Mouse (Mus musculus) ZHBTc4 (cell line): Measurements from ENCODE around the gene Naga.
"Not testable (repeated sequence)": the region's sequence is repeated elsewhere in the genome, so short reads cannot be mapped to it uniquely, and the experiment has no call there.

Source experiments
- DNase-seq: peaks from one replicate; pipeline ENCODE4 v3.0.0-alpha.2; 2011; ENCODE audit warnings: low read depth, low spot score

Gene Naga

DNA sequence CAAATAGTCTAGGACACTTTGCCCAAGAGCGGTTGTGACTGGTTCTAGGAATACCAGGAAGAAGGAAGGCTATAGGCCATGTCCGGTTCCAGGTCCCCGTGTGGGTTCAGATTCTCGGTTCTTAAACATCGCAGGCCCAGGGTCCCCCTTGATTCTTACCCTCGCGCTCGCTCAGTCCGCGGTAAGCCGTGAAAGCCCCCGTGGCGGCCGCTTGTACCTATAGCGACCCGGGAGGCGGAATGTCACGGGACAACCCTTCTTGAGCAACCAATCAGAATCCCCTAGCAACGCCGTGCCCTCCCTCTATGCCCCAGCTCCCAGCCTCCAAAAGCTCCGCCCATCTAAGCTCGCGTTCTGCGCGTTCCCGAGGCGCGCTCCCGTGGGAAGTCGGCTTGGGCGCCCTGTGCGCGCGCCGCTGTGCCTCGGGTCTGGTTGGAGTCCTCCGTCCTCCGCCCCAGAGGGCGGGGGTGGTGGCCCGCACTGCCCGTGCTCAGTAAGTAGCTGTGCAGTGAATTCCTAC lies at the start of gene Naga, which contains the start of the genes Pheta2 and Smdt1:
Gene Naga, minus strand, starts transcription at position 333 of the 520 bp plus-strand sequence.
Gene Pheta2, plus strand, starts transcription at position 350 of the 520 bp plus-strand sequence.
Gene Smdt1, plus strand, starts transcription at position 367 of the 520 bp plus-strand sequence.
- peak; percentile 98 for DNase-seq

DNA sequence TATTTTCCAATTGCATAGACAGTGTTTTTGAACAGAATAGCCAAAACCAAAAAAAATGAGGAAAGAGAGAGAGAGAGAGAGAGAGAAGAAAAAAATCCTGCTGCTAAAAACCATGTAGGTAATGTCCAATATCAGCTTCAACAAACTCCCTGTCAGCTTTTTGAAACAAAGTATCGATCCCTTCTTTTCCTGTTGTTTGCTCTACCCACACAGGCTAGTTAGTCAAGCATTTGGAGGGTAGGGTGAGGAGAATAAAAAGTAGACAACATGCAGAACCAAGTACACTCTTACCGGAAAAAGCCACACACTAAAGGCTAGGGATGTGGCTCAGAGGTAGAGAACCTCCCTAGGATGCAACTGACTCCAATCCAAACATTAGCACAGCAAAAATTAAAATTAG lies 47.0 kb upstream of the Naga start:
- DNase-seq = no peak

DNA sequence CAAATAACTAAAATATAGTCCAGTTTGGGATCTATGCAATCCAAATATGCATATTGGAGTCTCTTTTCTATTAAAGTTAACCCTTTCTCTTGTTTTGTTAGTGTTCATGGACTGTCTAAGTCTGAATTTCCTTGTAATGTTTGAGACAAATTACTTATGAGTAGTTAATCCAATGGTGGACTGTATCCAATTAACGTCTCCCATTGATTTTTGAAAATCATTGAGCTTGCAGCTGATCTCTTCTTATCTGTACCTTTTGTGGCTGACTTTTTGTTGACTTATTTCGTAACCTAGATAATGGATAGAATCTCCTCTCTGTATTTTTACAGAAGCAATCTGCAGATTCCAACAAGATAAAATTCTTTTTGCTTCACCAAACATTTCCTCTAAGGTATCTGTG lies 43.7 kb upstream of the Naga start:
- DNase-seq = no peak

DNA sequence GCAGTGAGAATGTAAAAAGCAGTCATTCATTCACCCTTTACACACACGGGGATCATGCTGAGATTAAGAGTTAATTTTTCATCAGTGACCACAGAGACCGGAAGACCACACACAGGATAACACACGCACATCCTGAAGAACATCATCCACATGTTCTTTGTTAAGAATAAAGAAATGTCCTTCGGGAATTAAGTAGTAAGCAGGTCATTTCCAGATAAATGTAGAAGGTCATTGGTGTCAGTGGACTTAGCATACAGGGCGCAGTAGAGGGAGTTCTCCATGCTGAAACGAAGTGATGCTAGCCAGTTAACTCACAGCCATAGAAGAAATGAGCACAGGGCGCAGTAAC lies 42.0 kb upstream of the Naga start:
- no peak for DNase-seq

DNA sequence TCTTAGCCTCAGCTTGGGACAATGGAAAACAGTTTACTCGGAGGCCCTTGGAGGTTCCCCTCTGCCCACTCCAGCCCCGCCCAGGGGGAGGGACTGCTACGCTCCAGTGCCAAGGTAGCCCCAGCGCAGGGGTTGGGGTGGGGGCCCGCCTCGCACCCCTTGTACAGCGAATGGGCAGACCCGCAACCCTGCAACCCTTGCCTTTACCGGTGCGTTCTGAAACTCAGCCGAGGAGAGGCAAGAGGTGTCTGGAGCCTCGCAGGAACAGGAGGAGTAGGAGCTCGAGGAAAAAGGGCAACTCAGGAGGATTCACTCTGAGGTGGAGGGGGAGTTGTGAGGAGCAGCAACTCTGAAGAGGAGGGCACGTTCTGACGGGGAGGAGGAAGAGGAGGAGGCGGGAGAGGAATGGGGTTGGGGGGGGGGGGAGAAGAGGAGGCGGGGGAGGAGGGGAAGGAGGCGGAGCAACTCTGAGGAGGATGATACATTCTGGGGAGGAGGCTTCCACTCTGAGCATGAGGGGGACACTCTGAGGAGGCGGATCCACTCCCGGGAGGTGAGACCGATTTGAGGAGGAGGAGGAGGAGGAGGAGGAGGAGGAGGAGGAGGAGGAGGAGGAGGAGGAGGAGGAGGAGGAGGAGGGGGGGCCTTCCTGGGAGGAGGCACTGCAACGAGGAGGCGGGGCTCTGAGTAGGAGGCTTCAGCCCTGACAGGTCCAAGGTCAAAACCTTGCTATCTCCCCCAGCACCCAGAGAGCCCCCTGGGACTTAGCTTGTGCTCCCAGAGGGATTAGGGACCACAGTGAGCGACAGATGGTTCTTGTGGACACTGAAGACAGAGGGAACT lies 41.4 kb upstream of the Naga start, which contains the start of gene Cyp2d22:
Gene Cyp2d22, minus strand, starts transcription at position 390 of the 843 bp plus-strand sequence.
- peak; percentile 43 for DNase-seq

DNA sequence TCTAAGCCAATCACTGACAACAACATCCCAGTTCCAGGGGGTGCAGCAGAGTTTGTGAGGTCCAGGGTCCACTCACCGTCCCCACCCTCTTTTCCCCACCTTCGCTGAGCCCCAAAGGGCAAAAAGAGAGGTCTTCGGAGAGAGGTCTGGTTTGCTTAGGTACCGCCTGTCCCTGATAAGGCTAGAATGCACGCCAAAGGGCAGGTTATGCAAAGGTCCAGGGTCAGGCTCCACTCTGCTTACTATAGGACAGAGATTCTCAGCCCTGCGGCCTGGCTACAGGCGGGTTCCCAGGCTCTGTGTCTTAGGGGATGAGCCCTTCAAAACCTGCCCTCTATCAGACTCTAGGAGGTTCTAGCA lies 40.8 kb upstream of the Naga start:
- DNase-seq = no peak

DNA sequence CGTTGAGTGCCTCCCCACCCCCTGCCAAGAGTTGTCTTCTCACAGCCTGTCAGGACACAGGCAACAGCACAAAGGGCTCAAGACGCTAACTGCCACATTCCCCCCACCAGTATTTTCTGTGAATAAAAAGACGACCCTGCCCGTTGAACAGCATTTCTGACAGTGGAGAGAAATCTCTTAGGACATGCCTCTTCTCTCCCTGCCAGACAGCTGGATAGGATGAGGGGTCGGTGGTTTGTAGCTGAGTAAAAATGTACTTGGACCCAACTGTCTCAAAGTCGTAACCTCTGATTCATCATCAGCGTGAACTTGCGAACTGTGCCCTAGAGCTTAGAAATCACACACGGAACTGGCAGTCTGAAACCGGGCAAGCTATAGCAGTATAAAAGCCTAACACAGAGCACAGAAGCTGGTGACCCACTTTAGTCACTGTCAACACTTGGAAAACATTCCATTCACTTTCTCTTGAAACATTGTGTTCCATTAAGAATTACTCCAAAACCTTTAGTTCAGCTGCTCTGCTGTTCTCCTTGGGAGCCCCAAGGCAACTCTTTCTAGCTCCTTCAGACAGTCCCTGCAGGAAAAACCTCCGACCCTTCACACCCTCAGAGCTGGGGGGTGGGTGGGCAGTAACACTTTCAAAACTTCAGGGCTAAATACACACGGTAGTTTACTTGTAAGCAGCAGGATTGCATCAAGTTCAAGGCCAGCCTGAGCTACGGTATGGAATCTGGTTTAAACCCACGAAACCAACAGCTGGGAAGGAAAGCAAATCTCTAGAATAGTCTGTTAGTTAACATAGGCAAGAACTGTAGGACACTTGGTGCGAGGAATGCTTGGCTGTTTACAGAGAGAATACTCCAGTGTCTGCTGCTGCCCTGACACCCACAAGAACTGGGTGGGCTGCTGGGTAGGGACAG lies 39.8 kb upstream of the Naga start:
- DNase-seq = no peak

DNA sequence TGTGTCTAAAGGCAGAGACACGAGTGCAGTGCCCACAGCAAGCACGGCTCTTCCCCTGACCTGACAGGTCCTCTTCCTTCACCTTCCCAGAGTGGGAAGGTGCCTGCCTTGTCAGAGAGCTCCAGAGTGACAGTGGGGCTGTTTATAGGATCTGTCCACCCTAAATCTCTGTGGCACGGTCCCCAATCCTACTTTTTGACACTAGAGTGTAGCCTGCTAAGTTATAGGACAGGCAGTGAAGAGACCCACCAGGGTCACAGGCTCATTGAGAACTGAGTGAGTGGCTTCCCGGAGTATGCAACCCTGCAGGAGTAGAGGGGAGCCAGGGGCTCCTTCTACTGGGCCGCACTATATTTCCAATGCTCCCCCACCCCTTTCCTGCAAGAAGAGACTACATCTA lies 39.0 kb upstream of the Naga start:
- no peak for DNase-seq

DNA sequence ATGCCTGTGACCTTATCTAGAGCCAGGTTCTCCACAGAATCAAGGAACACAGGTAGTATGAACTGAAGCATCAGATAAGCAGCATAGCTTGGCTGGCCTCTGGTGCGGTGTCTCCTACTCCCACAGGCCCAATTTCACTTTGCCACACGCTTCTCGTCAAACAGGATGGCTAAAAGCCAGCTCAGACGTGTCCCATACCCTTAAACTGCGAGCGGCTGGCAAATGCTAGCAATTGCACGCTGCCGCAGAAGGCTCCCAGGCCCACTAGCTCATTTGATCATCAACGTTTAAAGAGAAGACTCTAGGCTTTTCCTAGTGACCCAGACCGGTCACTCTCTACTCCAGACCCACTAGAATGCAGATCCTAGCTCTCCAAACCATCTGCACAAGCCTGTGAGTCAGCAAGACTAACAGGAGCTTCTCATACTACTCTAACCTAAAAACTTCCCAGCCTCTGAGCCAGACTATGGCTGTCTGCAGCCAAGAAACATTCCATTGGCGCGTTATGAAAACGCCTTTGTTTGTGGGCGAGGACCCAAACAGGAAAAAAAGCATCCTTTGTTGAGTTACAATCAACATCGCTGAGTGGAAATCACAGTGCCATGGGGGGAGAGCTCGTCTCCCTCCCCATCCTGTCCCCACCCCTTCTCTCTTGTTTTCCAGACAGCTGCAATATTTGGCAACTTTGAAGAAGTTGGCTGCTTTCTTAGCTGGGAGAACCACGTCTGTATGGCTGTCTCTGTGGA lies 37.8 kb upstream of the Naga start:
- no peak for DNase-seq

DNA sequence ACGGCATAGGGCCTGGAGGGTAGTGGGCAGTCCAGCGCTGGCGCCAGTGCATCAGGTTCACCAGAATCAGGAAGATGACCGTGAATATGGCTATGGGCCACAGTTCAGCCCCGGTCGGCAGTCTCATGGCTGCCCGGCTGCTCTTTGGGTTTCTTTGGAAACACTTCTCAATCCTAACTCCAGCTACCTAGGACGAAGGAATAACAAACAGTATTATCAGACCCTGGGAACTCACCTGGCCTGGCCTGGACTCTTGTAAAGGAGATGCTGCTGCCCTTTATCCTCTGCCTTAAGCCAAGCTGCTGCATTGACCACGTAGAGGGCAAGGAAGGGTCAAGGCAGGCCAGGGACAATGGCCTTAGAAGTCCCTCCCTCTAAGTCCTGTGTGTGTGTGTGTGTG lies 37.1 kb upstream of the Naga start:
- DNase-seq = no peak

DNA sequence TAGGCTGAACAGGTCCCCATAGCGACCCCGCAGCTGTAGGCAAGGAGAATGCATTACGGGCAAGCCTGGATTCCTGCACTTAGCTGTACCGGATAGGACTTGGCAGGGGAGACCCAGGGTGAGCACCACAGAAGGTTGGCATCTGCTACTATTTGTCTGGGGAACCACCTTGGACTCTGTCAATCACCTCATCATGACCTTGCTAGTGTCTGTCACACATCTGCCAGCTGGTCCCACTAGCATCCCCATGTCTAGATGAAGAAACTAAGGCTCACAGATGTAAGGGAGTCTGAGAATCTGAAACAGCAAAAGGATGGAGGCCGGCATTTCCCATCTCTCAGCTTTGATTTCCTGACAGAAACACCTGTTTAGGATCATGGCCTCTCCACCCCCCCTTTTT lies 35.7 kb upstream of the Naga start:
- no peak for DNase-seq

DNA sequence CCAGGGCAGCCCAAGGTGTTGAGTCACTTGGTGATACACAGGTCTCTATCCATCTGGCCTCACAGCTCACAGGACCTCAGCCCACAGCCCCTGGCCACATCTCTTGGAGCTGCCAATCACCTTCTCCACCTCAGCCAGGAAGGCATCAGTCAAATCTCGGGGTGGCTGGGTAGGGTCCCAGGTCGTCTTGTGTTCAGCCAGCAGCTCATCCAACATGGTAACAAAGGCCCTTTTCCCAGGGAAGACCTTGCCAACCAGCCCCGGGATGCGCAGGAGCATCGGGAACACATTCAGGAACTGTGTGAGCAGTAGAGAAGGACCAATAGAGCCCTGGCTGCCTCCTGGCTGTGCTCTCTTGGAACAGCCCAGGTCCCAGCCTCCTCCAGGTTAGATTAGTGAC lies 34.3 kb upstream of the Naga start:
- no peak for DNase-seq

DNA sequence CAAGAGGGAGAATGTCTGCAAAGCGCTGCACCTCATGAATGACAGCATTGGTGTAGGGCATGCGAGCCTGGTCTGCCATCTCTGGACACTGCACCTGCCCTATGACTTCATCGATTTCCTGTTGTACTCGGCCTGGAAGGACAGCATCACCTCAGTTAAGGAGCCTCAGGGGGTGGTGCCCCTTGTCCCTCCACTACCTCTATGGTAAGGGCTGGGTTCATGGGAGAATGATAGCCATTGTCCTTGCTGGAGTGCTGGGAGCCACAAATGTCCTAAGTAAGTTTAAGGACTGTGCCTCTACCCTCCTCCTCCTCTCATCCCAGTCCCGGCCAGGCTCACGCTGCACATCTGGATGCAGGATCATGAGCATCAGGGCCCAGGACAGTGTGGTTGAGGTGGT lies 33.7 kb upstream of the Naga start:
- no peak for DNase-seq

DNA sequence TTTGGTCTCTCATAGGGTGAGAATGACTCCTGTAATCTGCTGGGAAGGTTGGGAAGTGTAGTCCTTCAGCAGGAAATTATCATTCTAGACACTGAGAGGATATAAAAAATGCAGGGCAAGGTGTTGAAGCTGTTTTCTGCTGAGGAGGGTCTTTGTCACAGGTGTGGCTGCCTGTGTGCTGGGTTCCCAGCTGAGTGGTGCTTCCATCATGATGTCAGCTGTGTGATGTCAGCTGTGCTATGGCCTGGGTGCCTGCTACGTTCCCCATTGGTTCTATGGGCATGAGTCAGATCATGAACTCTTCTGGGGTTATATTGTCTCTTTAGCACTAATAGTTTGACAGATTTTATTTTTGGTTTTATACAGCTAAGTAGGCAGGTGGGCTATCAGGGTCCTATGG lies 30.1 kb upstream of the Naga start:
- DNase-seq = no peak

DNA sequence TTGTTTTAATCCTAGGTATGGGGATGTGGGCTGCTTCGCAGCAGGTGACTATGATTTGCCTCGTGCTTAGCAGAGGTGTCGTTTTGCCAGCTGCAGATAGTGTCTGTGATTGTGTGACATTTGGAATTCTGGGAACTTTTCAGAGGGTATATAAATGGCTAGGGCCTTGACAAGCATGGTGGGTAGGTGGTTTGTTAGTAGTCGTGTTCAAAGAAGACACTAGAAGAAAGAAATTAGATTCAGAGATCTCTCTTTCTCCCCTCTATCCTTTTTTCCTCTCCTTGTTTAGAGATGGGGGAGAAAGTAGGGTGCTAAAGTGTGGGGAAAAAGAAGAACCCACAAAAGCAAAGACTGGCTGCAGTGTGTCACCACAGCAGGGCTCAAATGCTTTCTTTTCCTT lies 29.4 kb upstream of the Naga start:
- DNase-seq = no peak

DNA sequence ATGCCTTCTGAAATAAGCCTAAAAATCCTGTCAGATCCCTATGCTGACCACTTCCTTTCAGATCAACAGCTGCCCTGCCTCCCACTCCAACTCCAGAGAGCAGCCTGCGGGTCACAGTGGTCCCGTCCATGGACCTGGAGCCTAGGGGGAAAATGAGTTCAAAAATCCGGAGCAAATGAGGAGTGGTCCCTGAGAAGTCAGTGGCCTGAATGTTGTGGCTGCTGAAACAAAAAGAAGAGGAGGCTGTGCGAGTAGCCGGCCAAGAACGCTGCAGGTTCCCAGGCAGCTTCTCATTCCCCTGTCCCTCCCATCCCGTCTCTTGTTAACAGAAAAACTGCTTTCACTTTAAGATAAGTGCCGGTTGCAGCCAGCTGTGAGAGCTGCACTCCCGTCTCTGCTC lies 25.8 kb upstream of the Naga start:
- DNase-seq = not testable (repeated sequence)

DNA sequence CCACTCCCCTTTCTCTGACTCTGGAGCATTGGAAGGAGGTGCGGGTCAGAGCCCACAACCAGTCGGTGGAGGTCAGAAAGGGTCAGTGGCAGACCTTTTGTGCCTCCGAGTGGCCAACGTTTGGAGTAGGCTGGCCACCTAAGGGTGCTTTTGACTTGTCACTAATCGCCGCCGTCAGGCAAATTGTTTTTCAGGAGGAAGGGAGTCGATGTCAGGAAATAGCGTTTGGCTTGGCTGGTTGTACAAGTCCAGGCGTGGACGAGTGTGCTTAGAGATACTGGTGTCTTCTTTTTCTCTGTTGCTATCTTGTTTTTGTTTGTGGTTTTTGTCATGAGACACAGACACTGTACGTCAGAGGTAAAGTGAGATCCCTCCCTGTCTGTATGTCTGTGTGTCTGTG lies 25.1 kb upstream of the Naga start:
- DNase-seq = not testable (repeated sequence)

DNA sequence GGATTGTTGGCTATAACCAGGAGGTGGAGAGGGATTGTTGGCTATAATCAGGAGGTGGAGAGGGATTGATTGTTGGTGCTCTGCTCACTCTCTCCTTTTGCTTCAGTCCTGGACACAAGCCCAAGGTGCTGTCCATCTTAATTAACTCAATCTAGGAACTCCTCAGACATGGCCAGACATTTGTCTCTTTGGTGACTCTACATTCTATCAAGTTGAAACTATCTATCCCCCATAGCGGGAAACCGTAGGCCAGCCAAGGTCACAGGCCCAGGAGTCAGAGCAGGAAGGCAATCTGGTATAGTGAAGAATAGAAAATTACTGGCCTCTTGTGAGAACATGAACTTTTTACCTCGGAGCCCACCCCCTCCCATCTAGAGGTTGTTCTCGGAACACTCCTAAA lies 23.5 kb upstream of the Naga start:
- DNase-seq = no peak

DNA sequence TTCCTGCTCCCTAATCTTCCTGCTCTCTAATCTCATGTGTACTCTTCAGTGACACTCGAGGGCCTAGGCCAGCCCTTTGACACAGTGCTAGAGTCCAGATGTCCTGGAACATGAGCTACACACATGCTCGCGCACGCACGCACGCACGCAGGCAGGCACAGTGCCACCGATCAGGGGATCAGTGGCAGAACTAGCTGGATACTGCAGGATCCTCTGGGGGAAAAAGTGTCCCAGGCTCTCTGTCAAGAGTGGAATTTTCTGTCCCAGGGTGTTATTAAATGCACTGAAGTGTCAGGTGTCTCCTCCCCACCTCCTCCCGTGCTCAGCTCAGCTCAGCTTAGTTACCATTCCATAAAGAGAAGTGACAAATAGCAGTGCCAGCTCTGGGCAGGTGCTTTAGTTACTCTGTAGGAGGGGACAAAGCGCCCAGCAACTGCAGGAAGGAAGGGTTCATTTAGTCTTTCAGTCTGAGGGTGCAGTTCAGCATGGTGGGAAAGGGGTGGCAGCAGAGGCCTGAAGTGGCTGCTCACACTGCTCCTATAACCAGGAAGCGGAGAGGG lies 22.8 kb upstream of the Naga start:
- DNase-seq = peak; percentile 62

DNA sequence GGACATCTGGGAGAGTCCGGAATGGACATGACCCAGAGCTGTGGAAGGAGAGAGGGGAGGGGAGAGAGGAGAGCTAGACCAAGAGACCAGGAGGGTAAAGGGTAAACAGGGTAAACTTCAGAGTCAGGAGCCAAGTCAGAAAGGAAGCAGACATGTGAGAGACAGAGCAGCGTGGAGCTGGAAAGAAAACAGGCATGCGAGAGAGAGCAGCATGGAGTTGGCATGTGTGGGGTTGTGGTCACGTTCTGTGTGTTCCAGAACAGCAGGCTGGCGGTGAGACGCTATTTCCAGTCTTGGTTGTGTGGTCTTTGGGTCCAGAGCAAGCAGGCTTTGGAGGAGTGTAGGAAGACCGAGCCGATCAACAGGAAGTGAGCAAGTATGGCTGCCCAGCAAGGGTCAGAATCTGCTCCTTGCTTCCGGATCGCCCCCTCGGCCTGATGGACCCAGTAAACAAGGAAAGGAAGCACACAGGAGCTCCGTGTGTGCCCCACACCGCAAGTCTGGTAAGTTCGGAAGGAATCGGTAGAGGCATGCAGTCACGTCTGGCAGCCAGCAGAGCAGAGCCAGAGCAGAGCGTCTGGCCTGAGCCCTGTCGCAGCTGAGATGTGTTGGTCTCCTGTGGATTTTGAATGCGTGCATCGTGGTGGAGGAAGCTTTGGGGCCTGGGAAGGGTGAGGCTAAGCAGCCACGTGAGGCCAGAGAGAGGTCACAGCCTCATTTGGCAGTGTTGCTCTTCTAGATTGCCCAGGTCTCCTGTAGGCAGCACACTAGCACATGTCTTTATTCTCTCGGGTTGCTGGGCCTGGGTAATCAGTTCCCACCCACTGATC lies 19.9 kb upstream of the Naga start:
- DNase-seq = no peak
